Mouse (Mus musculus) retina, embryonic 14.5 days (tissue): ENCODE results near the gene Astn2.

Experiments used
- DNase-seq: peaks from one replicate; pipeline ENCODE4 v3.0.0-alpha.2; 2015; ENCODE audit warnings: low spot score

Gene Astn2

GRCm38 (mm10) chr4:65548561-65548960 is 855.9 kb downstream of the Astn2 start:
- no peak for DNase-seq

GRCm38 (mm10) chr4:65545582-65545981 is 858.8 kb downstream of the Astn2 start:
- no peak for DNase-seq

GRCm38 (mm10) chr4:65532071-65532736 is 872.2 kb downstream of the Astn2 start:
- DNase-seq, result no peak

GRCm38 (mm10) chr4:65531621-65532020 is 872.8 kb downstream of the Astn2 start:
- no peak for DNase-seq

- DNase-seq, result no peak
These were observed 873.5 kb downstream of the Astn2 start for GRCm38 (mm10) chr4:65530901-65531300.

- DNase-seq, result no peak
These were observed 896.3 kb downstream of the Astn2 start for GRCm38 (mm10) chr4:65508101-65508500.

GRCm38 (mm10) chr4:65506870-65507269 is 897.5 kb downstream of the Astn2 start:
- no peak for DNase-seq

- peak; percentile 95 for DNase-seq
These were observed 908.0 kb downstream of the Astn2 start for GRCm38 (mm10) chr4:65496463-65496834.

GRCm38 (mm10) chr4:65495705-65496462 is 908.5 kb downstream of the Astn2 start:
- DNase-seq, result no peak

GRCm38 (mm10) chr4:65491541-65491940 is 912.9 kb downstream of the Astn2 start:
- DNase-seq, result no peak

GRCm38 (mm10) chr4:65489711-65490110 is 914.7 kb downstream of the Astn2 start:
- no peak for DNase-seq

- no peak for DNase-seq
These were observed 922.8 kb downstream of the Astn2 start for GRCm38 (mm10) chr4:65481632-65482031.

- DNase-seq, result peak; percentile 40
These were observed 927.3 kb downstream of the Astn2 start for GRCm38 (mm10) chr4:65477106-65477505.

GRCm38 (mm10) chr4:65475925-65476560 is 928.4 kb downstream of the Astn2 start:
- DNase-seq, result no peak

- DNase-seq, result no peak
These were observed 931.3 kb downstream of the Astn2 start for GRCm38 (mm10) chr4:65473141-65473540.

GRCm38 (mm10) chr4:65449171-65449570 is 955.2 kb downstream of the Astn2 start:
- DNase-seq, result no peak

GRCm38 (mm10) chr4:65441746-65442145 is 962.7 kb downstream of the Astn2 start:
- no peak for DNase-seq

GRCm38 (mm10) chr4:65430804-65431203 is 973.6 kb downstream of the Astn2 start:
- no peak for DNase-seq

GRCm38 (mm10) chr4:65427480-65427879 is 976.9 kb downstream of the Astn2 start:
- no peak for DNase-seq

- DNase-seq, result no peak
These were observed 978.0 kb downstream of the Astn2 start for GRCm38 (mm10) chr4:65426437-65426836.

GRCm38 (mm10) chr4:65423068-65423625 is 981.3 kb downstream of the Astn2 start:
- DNase-seq, result no peak

GRCm38 (mm10) chr4:65421272-65421671 is 983.1 kb downstream of the Astn2 start:
- DNase-seq, result no peak

- DNase-seq, result peak; percentile 5
These were observed 983.9 kb downstream of the Astn2 start for GRCm38 (mm10) chr4:65420511-65420931.
